Mouse (Mus musculus) forebrain, embryonic 13.5 days (tissue): ENCODE measurements around the gene Mael. TPM values are rescaled to one million over a fixed set of nuclear protein-coding genes. Genes with fewer than 3 reads are reported as not detected.

ENCODE experiments used
- ATAC-seq: fragments of 200-750 bp; cut with Nextera tagmentation; 2 replicates; pipeline ENCODE4 v1.8.0; 2017
- H3K27ac ChIP-seq: fragments of 300-500 bp; sonication (generic); 2 replicates; pipeline ENCODE4 v1.5.1; 2015; ENCODE audit warnings: inconsistent platforms, mild to moderate bottlenecking, moderate library complexity
- H3K27me3 ChIP-seq: fragments of 300-500 bp; sonication (generic); 2 replicates; pipeline ENCODE4 v1.6.1; 2015; ENCODE audit warnings: mild to moderate bottlenecking, inconsistent platforms
- H3K36me3 ChIP-seq: fragments of 300-500 bp; sonication (generic); 2 replicates; pipeline ENCODE4 v1.6.1; 2015; ENCODE audit warnings: mild to moderate bottlenecking, inconsistent platforms; ENCODE audit not compliant: poor library complexity, severe bottlenecking
- H3K4me1 ChIP-seq: fragments of 300-500 bp; sonication (generic); 2 replicates; pipeline ENCODE4 v1.6.1; 2015; ENCODE audit warnings: inconsistent platforms
- H3K4me2 ChIP-seq: fragments of 300-500 bp; sonication (generic); 2 replicates; pipeline ENCODE4 v1.6.1; 2015; ENCODE audit warnings: inconsistent platforms, mild to moderate bottlenecking, moderate library complexity
- H3K4me3 ChIP-seq: fragments of 300-500 bp; sonication (generic); 2 replicates; pipeline ENCODE4 v1.5.1; 2015; ENCODE audit warnings: mild to moderate bottlenecking, inconsistent platforms
- H3K9ac ChIP-seq: fragments of 300-500 bp; sonication (generic); 2 replicates; pipeline ENCODE4 v1.6.1; 2015; ENCODE audit warnings: mild to moderate bottlenecking, inconsistent platforms
- H3K9me3 ChIP-seq: fragments of 300-500 bp; sonication (generic); replicated peaks from 2 replicates; pipeline ENCODE4 v1.6.1; 2016; ENCODE audit warnings: inconsistent platforms
- WGBS: fragments of 180-500 bp; shearing (Covaris S2); methylation state at CpG from one replicate; pipeline ENCODE4 v1.1.7; 2015; 5-methylcytosine and 5-hydroxymethylcytosine counted together
- polyA plus RNA-seq: library from polyadenylated mRNA; unstranded; fragments of >200 nt; fragmentation: Nextera tagmentation; extraction: Ambion mirVana; gene quantifications from 2 replicates; pipeline ENCODE4 v1.2.1, GENCODE M21; 2015

Mael gene
- polyA plus RNA-seq, 1 experiment from 2014 or later, result not detected

DNA sequence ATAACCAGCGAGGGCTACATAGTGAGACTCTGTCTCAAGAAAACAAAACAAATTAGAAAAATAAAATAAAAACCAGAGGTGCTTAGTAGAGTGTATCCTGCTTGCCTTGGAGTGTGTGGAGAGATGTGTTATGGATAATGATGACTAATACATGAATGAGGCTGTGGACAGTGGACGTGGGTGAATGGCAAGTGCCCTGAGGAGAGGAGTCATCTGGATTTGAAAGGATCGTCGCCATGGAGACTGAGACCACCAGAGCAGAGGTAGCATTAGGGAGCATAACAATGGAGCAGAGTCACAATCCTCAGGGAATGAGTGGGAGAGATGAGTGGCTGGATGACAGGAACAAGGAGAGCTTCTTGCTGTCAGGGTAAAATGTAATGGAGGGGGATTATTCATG, 48.7 kb downstream of the Mael start:
- H3K27me3 ChIP-seq, result no peaks in the 10 kb centered on the region
- no peak overlapping the region for H3K27ac ChIP-seq
- no peak overlapping the region for H3K4me2 ChIP-seq
- WGBS, result 68% methylated on average over 4 of the region's 4 CpGs
- H3K36me3 ChIP-seq, result no peaks in the 10 kb centered on the region
- no peak for ATAC-seq
- no peak overlapping the region for H3K9ac ChIP-seq
- no peaks in the 10 kb centered on the region for H3K4me1 ChIP-seq
- no peaks in the 10 kb centered on the region for H3K9me3 ChIP-seq
- H3K4me3 ChIP-seq, result no peak overlapping the region

GRCm38 (mm10) chr1:166185357-166185756, 53.2 kb downstream of the Mael start:
- no peaks in the 10 kb centered on the region for H3K27me3 ChIP-seq
- H3K9me3 ChIP-seq, result no peaks in the 10 kb centered on the region
- no peak overlapping the region for H3K4me2 ChIP-seq
- H3K36me3 ChIP-seq, result no peaks in the 10 kb centered on the region
- H3K4me1 ChIP-seq, result peaks cover 11% of the 10 kb centered on the region
- 79% methylated on average over 5 of the region's 5 CpGs for WGBS
- no peak overlapping the region for H3K4me3 ChIP-seq
- no peak for ATAC-seq
- no peak overlapping the region for H3K27ac ChIP-seq
- no peak overlapping the region for H3K9ac ChIP-seq

DNA sequence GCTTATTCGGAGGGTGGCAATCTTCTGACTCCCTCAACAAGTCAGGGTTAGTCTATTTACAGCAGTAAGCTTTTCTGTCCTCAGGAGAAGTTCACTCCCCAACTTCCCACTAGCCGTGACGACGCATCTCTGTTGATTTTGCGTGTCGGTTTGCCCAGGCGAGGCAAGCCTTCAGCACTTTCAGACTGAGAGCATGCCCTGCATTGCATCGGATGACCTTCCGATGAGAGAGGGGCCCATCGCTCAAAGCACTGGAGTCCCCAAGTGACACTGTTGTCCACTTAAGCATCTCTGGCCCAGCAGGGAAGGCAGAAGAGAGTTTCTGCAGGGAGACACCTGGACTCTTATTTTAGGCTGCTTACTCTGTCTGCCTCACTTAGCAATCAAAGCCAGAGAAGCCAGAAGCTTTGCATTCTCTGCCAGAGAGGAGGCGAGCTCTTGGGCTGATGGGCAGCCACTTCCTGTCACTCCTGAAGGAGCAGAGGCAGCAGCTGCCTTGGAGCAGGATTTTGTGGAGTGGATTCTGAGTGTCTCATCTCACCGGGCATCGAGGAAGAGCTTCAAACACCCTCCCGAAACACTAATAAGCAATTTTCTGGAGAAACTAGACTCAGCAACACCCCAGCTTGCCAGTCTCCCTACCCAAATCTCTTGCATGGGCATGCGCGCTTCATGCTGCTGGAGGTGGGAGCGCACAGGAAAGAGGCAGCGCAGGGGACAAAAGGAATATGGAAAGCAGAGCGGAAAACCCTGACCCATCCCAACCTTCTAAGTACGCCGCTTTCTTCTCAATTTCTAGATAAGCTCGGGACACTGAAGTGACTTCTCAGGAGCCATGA, 53.9 kb downstream of the Mael start:
- H3K36me3 ChIP-seq, result no peaks in the 10 kb centered on the region
- no peak for ATAC-seq
- H3K4me2 ChIP-seq, result no peak overlapping the region
- H3K27ac ChIP-seq, result no peak overlapping the region
- H3K27me3 ChIP-seq, result no peaks in the 10 kb centered on the region
- no peak overlapping the region for H3K9ac ChIP-seq
- 85% methylated on average over 22 of the region's 22 CpGs for whole genome bisulfite sequencing
- no peaks in the 10 kb centered on the region for H3K9me3 ChIP-seq
- H3K4me1 ChIP-seq, result peaks cover 11% of the 10 kb centered on the region
- H3K4me3 ChIP-seq, result no peak overlapping the region

DNA sequence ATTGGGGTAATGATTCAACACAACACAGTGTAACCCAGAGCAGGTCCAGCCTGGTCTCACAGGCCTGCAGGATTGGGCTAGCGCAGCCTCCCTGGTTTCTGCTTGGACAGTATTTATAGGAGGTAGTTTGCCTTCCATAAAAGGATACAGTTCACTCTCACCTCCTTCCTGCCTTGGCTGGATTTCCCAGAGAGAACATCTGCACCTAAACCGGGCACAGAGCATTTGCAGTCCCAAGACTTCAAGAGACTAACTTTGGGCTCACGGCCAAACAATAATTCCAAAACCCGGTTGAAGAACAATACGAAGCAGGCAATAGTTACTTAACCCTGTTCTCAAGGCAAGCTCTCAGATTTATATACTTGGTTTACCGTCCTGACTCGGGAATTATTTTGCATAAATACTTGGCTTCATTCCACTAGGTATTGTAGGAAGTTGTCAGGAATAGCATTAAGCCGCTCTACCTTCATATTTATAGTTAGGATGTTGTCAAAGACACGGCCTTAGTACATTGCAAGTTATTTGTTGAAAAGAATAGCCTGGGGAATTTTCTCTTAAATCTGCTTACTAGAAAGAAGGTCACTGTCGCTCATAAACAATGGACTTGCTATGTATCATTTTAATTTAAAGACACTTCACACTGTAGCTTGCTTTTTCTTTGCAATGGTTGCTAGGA, 55.5 kb downstream of the Mael start:
- no peaks in the 10 kb centered on the region for H3K27me3 ChIP-seq
- no peaks in the 10 kb centered on the region for H3K36me3 ChIP-seq
- no peak overlapping the region for H3K9ac ChIP-seq
- no peaks in the 10 kb centered on the region for H3K9me3 ChIP-seq
- H3K4me2 ChIP-seq, result no peak overlapping the region
- no peak; the same call in 1 of the 2 replicates for ATAC-seq
- H3K27ac ChIP-seq, result no peak overlapping the region; the same call in 1 of the 2 replicates
- no peak overlapping the region for H3K4me3 ChIP-seq
- H3K4me1 ChIP-seq, result peaks cover 11% of the 10 kb centered on the region
- WGBS, result 60% methylated on average over 10 of the region's 10 CpGs

- Histone ChIP-seq H3K9ac (no peak overlapping the region), H3K4me1 (peaks cover 11% of the 10 kb centered on the region), H3K36me3 (no peaks in the 10 kb centered on the region), H3K9me3 (no peaks in the 10 kb centered on the region), H3K27me3 (no peaks in the 10 kb centered on the region), H3K4me2 (no peak overlapping the region), H3K27ac (no peak overlapping the region), H3K4me3 (no peak overlapping the region)
- no peak for ATAC-seq
- WGBS, result 91% methylated on average over 7 of the region's 7 CpGs
These were observed 57.0 kb downstream of the Mael start for GRCm38 (mm10) chr1:166181510-166181909.

- 79% methylated on average over 9 of the region's 9 CpGs for WGBS
- Histone ChIP-seq H3K4me1 (no peaks in the 10 kb centered on the region), H3K27me3 (no peaks in the 10 kb centered on the region), H3K27ac (no peak overlapping the region), H3K4me3 (no peak overlapping the region), H3K9me3 (no peaks in the 10 kb centered on the region), H3K4me2 (no peak overlapping the region), H3K9ac (no peak overlapping the region), H3K36me3 (no peaks in the 10 kb centered on the region)
- ATAC-seq, result no peak
These were observed 64.9 kb downstream of the Mael start for GRCm38 (mm10) chr1:166173621-166174020.

DNA sequence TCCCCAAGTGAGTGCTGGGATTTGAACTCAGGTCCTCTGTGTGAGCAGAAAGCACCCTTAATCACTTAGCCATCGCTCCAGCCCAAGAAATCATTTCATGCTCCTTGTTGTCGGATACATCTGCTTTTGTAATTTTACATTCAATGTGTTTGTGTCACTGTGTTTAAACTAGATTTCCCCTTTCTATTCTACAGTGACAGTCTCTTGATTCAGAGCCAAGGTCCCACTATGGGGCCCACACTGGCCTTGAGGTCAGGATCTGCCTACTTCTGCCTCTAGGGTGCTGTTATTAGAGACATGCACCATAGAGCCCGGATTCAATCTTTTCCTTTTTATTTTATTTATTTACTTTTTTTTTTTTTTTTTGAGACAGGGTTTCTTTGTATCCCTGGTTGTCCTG, 65.6 kb downstream of the Mael start:
- 79% methylated on average over 3 of the region's 3 CpGs for WGBS

GRCm38 (mm10) chr1:166170852-166171251, 67.7 kb downstream of the Mael start:
- H3K36me3 ChIP-seq, result no peaks in the 10 kb centered on the region
- H3K4me2 ChIP-seq, result no peak overlapping the region
- no peak overlapping the region for H3K27ac ChIP-seq
- H3K4me3 ChIP-seq, result no peak overlapping the region
- no peaks in the 10 kb centered on the region for H3K4me1 ChIP-seq
- no peaks in the 10 kb centered on the region for H3K9me3 ChIP-seq
- no peaks in the 10 kb centered on the region for H3K27me3 ChIP-seq
- no peak overlapping the region for H3K9ac ChIP-seq
- ATAC-seq, result no peak
- WGBS, result 96% methylated on average over 12 of the region's 12 CpGs

More for the DNA sequence above, 65.6 kb downstream of the Mael start:
- Histone ChIP-seq H3K9ac (no peak overlapping the region), H3K4me2 (no peak overlapping the region), H3K4me1 (no peaks in the 10 kb centered on the region), H3K36me3 (no peaks in the 10 kb centered on the region), H3K9me3 (no peaks in the 10 kb centered on the region), H3K27me3 (no peaks in the 10 kb centered on the region), H3K27ac (no peak overlapping the region), H3K4me3 (no peak overlapping the region)
- no peak for ATAC-seq

- WGBS, result 92% methylated on average over 7 of the region's 7 CpGs
- Histone ChIP-seq H3K27ac (no peak overlapping the region), H3K9me3 (no peaks in the 10 kb centered on the region), H3K4me1 (no peaks in the 10 kb centered on the region), H3K4me2 (no peak overlapping the region), H3K36me3 (no peaks in the 10 kb centered on the region), H3K9ac (no peak overlapping the region), H3K27me3 (no peaks in the 10 kb centered on the region), H3K4me3 (no peak overlapping the region)
- ATAC-seq, result no peak
These were observed 68.8 kb downstream of the Mael start for GRCm38 (mm10) chr1:166169713-166170112.

DNA sequence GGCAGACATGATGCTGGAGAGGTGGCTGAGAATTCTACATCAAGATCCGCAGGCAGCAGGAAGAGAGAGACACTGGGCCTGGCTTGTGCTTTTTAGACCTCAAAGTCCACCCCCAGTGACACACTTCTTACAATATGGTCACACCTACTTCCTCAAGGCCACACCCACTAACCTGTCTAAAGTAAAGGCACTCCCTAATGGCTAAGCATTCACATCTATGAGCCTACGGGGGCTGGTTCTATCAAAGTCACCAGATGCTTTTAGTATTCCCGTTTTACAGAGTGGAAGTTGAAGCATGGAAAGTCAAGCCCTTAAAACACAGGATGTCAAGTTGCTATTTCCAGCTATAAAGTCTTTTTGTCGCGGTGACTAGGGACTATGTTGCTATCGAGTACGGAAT, 70.5 kb downstream of the Mael start:
- no peaks in the 10 kb centered on the region for H3K9me3 ChIP-seq
- no peaks in the 10 kb centered on the region for H3K4me1 ChIP-seq
- no peak overlapping the region for H3K4me3 ChIP-seq
- H3K27me3 ChIP-seq, result no peaks in the 10 kb centered on the region
- no peak overlapping the region for H3K27ac ChIP-seq
- H3K4me2 ChIP-seq, result no peak overlapping the region
- H3K36me3 ChIP-seq, result no peaks in the 10 kb centered on the region
- H3K9ac ChIP-seq, result no peak overlapping the region
- WGBS, result 95% methylated on average over 7 of the region's 7 CpGs
- no peak for ATAC-seq

DNA sequence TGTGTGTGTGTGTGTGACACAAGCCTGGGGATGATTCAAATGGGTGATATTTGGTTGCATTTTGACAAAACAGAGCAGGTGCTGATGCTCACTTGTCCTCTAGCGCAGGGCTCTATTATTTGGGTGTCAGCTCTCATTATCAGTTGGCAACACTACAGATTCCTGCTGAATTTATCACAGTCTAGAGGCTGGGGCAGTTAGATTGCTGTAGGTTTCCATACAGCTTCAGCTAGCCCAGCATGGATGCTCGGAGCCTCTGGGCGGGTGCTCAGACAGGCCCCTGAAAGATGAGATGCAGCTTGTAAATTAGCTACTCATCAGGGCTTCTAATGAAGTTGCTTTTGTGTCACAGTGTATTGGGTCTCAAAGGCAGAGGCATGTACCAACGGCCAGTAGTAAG, 71.1 kb downstream of the Mael start:
- Histone ChIP-seq H3K27me3 (no peaks in the 10 kb centered on the region), H3K27ac (no peak overlapping the region), H3K4me1 (no peaks in the 10 kb centered on the region), H3K4me2 (no peak overlapping the region), H3K4me3 (no peak overlapping the region), H3K9me3 (no peaks in the 10 kb centered on the region), H3K9ac (no peak overlapping the region), H3K36me3 (no peaks in the 10 kb centered on the region)
- ATAC-seq, result no peak
- 71% methylated on average over 4 of the region's 4 CpGs for WGBS

DNA sequence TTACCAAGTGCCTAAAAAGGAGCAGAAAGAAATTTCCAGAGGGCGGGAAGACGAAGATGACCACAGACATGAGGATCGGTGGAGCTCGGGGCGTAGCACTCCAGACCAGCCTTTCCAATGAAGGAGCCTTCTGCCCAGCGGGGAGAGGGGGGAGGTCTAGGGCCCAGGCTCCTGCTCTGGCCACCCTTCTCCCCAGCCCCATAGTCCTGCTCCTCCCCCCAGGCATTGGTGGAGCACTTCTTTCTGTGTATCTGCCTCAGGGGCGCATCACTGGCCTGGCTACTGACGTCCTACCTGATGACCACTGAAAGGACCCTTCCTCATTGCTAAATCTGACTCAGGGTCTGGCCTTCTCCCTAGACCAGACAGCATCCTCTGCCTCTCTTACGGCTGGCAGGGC, 73.4 kb downstream of the Mael start:
- no peaks in the 10 kb centered on the region for H3K36me3 ChIP-seq
- H3K9ac ChIP-seq, result no peak overlapping the region
- H3K4me1 ChIP-seq, result peaks cover 6% of the 10 kb centered on the region; the same call in 1 of the 2 replicates
- H3K27me3 ChIP-seq, result peaks cover 3% of the 10 kb centered on the region
- no peak for ATAC-seq
- no peak overlapping the region for H3K4me2 ChIP-seq
- WGBS, result 93% methylated on average over 9 of the region's 9 CpGs
- H3K9me3 ChIP-seq, result no peaks in the 10 kb centered on the region
- H3K4me3 ChIP-seq, result no peak overlapping the region
- no peak overlapping the region for H3K27ac ChIP-seq
